Mouse (Mus musculus): ENCODE results near the gene Bmp2k. TPM values are rescaled to one million over a fixed set of nuclear protein-coding genes. Genes with fewer than 3 reads are reported as not detected.

Gene Bmp2k
- polyA plus RNA-seq, 1 experiment from 2014 or later: 9.2 TPM

GRCm38 (mm10) chr5:97135331-97135730 is 137.8 kb downstream of the Bmp2k start:
- 83% methylated on average over 2 of the region's 2 CpGs for WGBS
- no peaks in the 10 kb centered on the region for H3K9me3 ChIP-seq
- H3K27me3 ChIP-seq: 0 out of 2 replicates have a peak, but pooled peaks cover 6% of the 10 kb centered on the region
- H3K27ac ChIP-seq (replicated peaks): no peak overlapping the region
- H3K4me3 ChIP-seq: no peak overlapping the region
- no peaks in the 10 kb centered on the region for H3K4me1 ChIP-seq (replicated peaks)
- no peaks in the 10 kb centered on the region for H3K36me3 ChIP-seq
- ATAC-seq (ENCODE audit: low read depth): no peak
- no peak overlapping the region for H3K9ac ChIP-seq
- no peak overlapping the region for H3K4me2 ChIP-seq

Other genes with a start within 250 kb of the Bmp2k start
- 26.9 and 29.8 TPM in 2 replicates for gene Anxa3, start 204.3 kb upstream of the Bmp2k start, polyA plus RNA-seq (2015; fragmentation: Nextera tagmentation; extraction: Ambion mirVana)
- 18.6 and 24.5 TPM in 2 replicates for gene Paqr3, start 113.9 kb downstream of the Bmp2k start, polyA plus RNA-seq (2015; fragmentation: Nextera tagmentation; extraction: Ambion mirVana)

All from neural tube, embryonic 13.5 days (tissue).